Mouse (Mus musculus) liver, adult (tissue): ENCODE data around the gene Dusp3.

Experiments
- GATA4 ChIP-seq: IDR thresholded peaks from 2 replicates; pipeline ENCODE4 v1.6.1; 2014; ENCODE audit warnings: mild to moderate bottlenecking, low read length; ENCODE audit not compliant: insufficient replicate concordance

The Dusp3 gene

DNA sequence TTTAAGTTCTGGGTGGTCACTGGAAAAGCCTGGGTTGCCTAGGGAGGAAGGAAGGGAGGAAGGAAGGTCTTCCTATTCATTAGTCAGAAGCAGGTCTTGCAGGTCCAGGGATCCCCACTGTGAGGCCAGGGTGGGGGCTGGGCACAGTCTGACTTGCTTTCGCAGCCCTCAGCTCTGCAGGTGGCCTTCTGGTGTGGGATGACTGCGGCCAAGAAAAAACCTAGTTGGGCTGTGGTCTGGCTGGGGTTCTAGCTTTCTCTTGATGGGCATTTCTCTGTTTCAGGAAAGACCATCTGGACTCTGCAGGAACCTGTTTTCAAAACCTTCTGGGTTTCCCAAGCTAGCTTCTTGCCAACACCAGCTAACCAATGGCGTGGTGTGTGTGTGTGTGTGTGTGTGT is 43.8 kb downstream of the Dusp3 start:
- TF ChIP-seq GATA4, result no peak

DNA sequence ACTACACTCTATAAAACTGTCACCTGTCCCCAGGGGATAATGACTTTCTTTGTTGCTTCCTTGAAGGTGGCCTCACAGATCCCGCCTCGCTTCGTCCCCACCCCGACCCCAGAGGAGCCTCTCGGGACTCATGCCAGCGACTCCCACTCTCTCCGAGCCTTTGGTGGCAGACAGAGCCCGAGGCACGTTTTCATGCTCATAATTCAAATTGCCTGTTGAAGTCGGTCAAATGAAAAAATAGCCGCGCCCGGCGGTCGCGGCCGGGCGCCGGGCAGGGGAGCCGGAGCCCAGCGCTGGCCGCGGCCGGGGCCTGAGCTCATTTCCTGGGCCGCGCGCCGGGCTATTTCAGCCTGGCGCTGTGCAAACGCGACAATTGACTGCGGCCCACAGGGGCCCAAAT is 49.7 kb downstream of the Dusp3 start:
- TF ChIP-seq GATA4, result no peak

GRCm38 (mm10) chr11:101936421-101936820 is 50.4 kb downstream of the Dusp3 start:
- no peak for TF ChIP-seq GATA4

DNA sequence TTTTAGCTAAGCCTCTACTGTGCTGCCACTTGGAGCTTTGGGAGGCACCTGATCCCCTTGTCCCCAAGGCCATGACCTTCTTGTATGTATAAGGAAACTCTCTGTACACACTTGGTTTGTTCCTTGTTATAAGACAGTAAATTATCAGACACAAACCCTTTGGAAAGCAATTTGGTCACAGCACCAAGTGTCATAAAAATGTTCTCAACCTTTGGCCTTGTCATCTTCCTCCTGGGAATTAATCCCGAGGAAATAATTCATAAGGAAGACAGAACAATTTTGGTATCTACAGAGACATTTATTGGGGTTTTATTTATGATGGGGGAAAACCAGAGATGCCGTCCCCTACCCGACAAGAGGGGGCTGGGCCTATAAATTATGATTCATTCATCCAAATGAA is 51.1 kb downstream of the Dusp3 start:
- TF ChIP-seq GATA4, result no peak

- peak; percentile 85; the same call in 1 of the 2 replicates for TF ChIP-seq GATA4
These were observed 54.8 kb downstream of the Dusp3 start for GRCm38 (mm10) chr11:101931978-101932377.

DNA sequence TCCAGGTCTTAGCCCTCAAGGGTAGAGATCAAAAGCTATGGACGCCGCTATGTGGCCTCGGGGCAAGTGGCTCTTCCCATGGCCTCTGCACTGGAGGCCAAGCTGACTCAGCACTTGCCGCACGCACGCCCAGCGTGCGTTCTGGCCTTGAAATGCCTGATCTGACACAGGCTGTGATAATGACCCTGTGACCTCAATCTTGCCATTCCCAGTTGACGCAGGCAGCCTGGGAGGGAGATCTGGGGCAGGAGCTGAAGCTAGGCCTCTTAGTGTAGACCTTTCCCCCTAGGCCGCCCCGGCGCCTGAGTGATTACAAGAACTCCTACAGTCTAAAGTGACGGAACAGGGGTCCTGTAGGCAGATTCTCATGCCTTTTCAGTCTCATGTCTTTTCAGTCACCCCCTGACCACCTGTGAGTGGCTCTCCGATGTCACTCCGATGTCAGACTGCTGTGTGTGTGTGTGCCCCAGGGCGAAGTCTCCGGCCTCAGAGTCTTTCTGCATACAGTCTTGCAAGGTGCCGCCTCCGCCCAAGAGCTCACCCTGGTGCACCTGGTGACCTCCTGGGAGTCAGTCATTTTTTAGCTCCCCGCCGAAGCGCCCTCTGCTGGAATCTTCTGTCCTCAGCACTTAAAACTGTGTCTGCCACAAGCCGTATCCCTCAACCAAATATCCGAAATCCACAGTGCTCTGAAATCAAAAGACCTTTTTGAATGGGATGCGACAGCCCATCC is 58.6 kb downstream of the Dusp3 start:
- TF ChIP-seq GATA4, result peak; percentile 20; the same call in 1 of the 2 replicates

DNA sequence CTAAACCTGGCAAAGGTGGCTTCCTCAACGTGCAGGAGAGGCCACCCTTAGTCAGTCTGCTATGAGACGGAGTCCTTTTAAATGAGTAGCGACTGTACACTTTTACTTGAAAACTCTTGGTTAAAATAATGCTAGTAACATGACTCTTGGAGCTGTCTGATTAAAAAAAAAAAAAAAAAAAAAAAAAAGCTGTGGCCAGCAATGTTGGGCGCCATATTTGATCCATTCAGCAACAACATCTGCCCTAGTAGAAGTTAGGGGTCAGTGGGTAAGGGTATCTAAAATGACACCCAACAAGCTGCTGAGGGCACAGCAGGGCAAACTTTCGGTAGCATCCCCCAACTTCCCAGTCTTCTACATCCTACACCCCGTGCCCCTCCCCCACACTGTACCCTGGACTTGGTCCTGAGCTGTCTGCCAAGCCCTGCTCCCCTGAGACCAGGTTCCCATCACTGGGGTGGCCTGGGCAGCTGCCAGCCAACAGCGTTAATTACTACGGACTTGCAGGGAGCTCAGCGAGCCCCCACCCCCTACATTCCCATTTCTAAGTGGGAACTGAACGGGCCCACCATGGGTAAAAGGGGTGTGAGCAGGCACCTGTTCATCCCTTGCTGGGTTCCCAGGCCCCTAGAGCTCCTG is 59.7 kb downstream of the Dusp3 start:
- TF ChIP-seq GATA4, result no peak

DNA sequence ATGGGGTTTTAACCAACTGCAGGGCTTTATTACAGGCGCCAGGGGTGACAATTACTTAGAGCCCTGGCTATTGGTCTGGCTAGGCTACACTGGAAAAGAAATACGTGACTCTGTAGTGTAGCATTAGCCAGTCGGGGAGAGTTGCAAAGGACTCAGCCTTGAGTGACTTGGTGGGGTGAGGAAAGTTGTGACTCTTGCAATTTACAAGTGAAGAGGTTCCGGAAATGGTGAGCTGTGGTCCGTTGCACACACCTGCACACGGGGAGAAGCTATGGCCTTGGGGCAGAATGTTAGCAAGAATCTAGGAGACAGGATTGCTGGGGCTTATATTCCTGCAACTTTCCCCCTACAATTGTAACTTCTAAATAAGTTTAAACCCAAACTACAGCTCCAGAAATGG is 61.2 kb downstream of the Dusp3 start:
- TF ChIP-seq GATA4, result no peak

- peak; percentile 29; the same call in 1 of the 2 replicates for TF ChIP-seq GATA4
These were observed 62.3 kb downstream of the Dusp3 start for GRCm38 (mm10) chr11:101924441-101924976.

DNA sequence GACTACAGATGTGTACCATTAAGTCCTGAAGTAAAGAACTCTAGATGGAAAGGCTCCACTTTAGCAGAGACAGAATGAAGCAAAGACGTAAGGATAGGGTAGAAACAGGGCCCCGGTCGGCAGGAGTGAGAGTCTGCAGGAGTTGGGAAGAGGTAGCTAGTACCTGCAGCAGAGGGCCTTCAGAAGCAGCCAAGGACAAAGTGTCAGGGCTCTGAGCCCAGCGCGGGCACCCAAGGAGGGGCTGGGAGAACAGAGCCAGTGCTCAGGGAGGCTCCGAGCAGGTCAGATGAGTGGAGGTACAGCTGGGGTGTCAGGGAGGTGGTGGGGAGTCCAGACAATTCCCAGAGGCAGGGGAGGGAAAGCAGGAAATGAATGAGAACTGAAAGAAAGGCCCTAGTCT is 62.8 kb downstream of the Dusp3 start:
- TF ChIP-seq GATA4, result no peak

DNA sequence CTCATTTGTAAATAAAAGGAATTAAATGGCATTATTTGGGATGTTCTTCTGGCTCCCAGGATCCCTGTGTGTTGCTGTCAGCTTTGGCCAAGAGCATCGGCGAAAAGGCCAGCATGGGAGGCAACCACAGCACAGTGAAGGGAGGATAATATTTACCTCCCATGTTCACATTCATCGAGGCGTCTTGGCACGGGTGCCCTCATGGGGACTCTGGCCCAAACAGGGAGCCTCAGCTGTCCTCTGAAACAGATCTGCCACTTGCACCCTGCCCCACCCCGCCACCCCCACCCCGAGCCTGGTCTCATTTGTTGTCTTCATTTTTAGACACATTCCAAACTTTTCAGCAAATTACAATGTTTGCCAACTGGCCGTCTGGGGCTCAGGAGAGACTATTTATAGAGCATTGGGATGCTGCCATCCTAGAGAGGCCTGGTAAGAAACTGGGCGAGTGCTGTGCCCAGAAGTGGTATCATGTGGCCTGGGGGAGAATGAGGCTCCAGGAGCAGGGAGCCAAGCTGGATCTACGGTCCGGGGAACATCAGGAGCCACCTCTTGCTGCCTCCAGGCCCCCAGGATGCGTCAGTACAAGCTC is 65.4 kb downstream of the Dusp3 start:
- TF ChIP-seq GATA4, result no peak
